Mouse (Mus musculus) thymus, postnatal 36 days (tissue): ENCODE results near the gene Aurkb.
A peak's percentile ranks its signal among the peaks of the same experiment; 100 is the strongest.

Source experiments
- DNase-seq, 2 experiments: peaks; one replicate each; pipeline ENCODE4 v3.0.0; 2022; ENCODE audit warnings: mixed read lengths in 2 of 2

Aurkb gene

GRCm38 (mm10) chr11:69036486-69037230 is 8.8 kb upstream of the Aurkb start:
- peak; percentile 79 to 82 for DNase-seq

GRCm38 (mm10) chr11:69037231-69038061 is 8.0 kb upstream of the Aurkb start:
- peak; percentile 85 for DNase-seq

- no peak for DNase-seq
These were observed 7.3 kb upstream of the Aurkb start for GRCm38 (mm10) chr11:69038173-69038572.

- peak in 1 of 2 experiments; percentile 5 for DNase-seq
These were observed 938 bp downstream of the Aurkb start for GRCm38 (mm10) chr11:69046395-69046774.

GRCm38 (mm10) chr11:69047592-69047991 is 2.1 kb downstream of the Aurkb start:
- no peak for DNase-seq

GRCm38 (mm10) chr11:69048151-69048550 is 2.7 kb downstream of the Aurkb start:
- DNase-seq = no peak

- DNase-seq = peak in 1 of 2 experiments; percentile 3
These were observed 5.3 kb downstream of the Aurkb start for GRCm38 (mm10) chr11:69050748-69051147.

- no peak for DNase-seq
These were observed 6.3 kb downstream of the Aurkb start for GRCm38 (mm10) chr11:69051771-69052170.

GRCm38 (mm10) chr11:69052824-69053421 is 7.5 kb downstream of the Aurkb start:
- DNase-seq = no peak

GRCm38 (mm10) chr11:69053848-69054247 is 8.4 kb downstream of the Aurkb start:
- no peak for DNase-seq

- DNase-seq = no peak
These were observed 12.8 kb downstream of the Aurkb start for GRCm38 (mm10) chr11:69058265-69058664.

GRCm38 (mm10) chr11:69058729-69059356 is 13.4 kb downstream of the Aurkb start:
- DNase-seq = no peak

GRCm38 (mm10) chr11:69059357-69059974 is 14.0 kb downstream of the Aurkb start, which contains the start of gene Borcs6:
TSS of gene Borcs6 (plus strand) at chr11:69059717.
- DNase-seq = peak; percentile 91 to 97

- DNase-seq = peak in 1 of 2 experiments; percentile 72
These were observed 14.5 kb downstream of the Aurkb start for GRCm38 (mm10) chr11:69059975-69060411.

- DNase-seq = peak in 1 of 2 experiments; percentile 54
These were observed 15.2 kb downstream of the Aurkb start for GRCm38 (mm10) chr11:69060448-69061254.

GRCm38 (mm10) chr11:69061255-69061912 is 15.9 kb downstream of the Aurkb start:
- peak in 1 of 2 experiments; percentile 37 for DNase-seq

GRCm38 (mm10) chr11:69062194-69062760 is 16.8 kb downstream of the Aurkb start:
- DNase-seq = peak; percentile 67 to 71

GRCm38 (mm10) chr11:69062761-69063224 is 17.3 kb downstream of the Aurkb start:
- DNase-seq = peak; percentile 92 to 96

GRCm38 (mm10) chr11:69063413-69064201 is 18.2 kb downstream of the Aurkb start:
- peak; percentile 72 to 79 for DNase-seq
